Comparison of ENCODE assay signal across 24 mouse cellular contexts in the genomic region with DNA sequence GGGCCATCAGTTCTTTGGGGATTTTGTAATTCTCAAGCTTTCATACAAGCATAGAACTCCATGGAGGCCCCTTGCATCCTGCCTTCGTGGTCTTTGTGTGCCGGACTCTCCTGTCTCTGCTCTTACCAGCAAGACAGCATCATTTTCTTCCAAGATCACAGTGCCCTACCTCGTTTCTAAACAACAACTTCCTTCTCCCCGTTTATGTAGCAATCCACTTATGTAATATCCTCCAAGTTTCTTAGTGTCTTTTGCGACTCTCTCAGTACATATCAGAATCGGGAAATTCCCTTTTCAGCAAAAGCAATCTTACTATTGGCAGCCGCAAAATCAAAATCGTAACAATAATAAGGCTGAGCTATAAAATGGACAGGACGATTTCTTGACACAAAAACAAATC.
"Had no signal": no experiment of that assay in that cellular context is flagged by ENCODE, and none has a peak within 500 bp of the region (broad histone marks: within the 10 kb centered on the region; RNA-seq: fewer than 3 reads in every experiment).

No protein-coding gene starts in this region.

- DNase-seq: lung, adult 2 months; lung, postnatal 14 days; lung, postnatal 36 days; retina, postnatal 1 day; right cerebral cortex, adult 18-20 months; right cerebral cortex, postnatal 25 days; right cerebral cortex, postnatal 4 days; spleen, adult 18-20 months; thymus, adult 2 months; thymus, postnatal 25 days; thymus, postnatal 4 days had no signal

- H3K9ac ChIP-seq: liver, embryonic 14.5 days; lung, embryonic 15.5 days; midbrain, embryonic 13.5 days; neural tube, embryonic 13.5 days; neural tube, embryonic 15.5 days; stomach, embryonic 15.5 days had no signal

- H3K4me1 ChIP-seq: lung, embryonic 15.5 days; stomach, embryonic 15.5 days had no signal

- ATAC-seq: lung, postnatal 0 days; midbrain, embryonic 13.5 days; midbrain, embryonic 16.5 days had no signal

- H3K9me3 ChIP-seq: lung, embryonic 15.5 days; megakaryocyte, embryonic 14.5 days; midbrain, embryonic 13.5 days; neural tube, embryonic 13.5 days; neural tube, embryonic 15.5 days; stomach, embryonic 15.5 days had no signal

- H3K4me3 ChIP-seq: lung, embryonic 15.5 days; megakaryocyte, embryonic 14.5 days; midbrain, embryonic 13.5 days; myocyte; neural tube, embryonic 13.5 days; neural tube, embryonic 15.5 days; stomach, embryonic 15.5 days had no signal

- H3K4me2 ChIP-seq: lung, embryonic 15.5 days; midbrain, embryonic 11.5 days; midbrain, embryonic 13.5 days; neural tube, embryonic 13.5 days; neural tube, embryonic 15.5 days; stomach, embryonic 15.5 days had no signal

- H3K27ac ChIP-seq: liver, embryonic 14.5 days; lung, embryonic 15.5 days; macrophage; midbrain, embryonic 13.5 days; neural tube, embryonic 13.5 days; neural tube, embryonic 15.5 days; stomach, embryonic 15.5 days; stomach, postnatal 0 days had no signal

- H3K27me3 ChIP-seq: lung, embryonic 15.5 days; megakaryocyte, embryonic 14.5 days; midbrain, embryonic 13.5 days; stomach, embryonic 15.5 days had no signal

- H3K36me3 ChIP-seq: lung, embryonic 15.5 days; midbrain, embryonic 13.5 days; neural tube, embryonic 13.5 days; neural tube, embryonic 15.5 days; stomach, embryonic 15.5 days had no signal
